Mouse (Mus musculus) heart, postnatal 0 days (tissue): Measurements from ENCODE around the gene Pappa. TPM values are rescaled to one million over a fixed set of nuclear protein-coding genes. Genes with fewer than 3 reads are reported as not detected.

Experiments
- ATAC-seq: fragments of 200-750 bp; cut with Nextera tagmentation; 2 replicates; pipeline ENCODE4 v1.8.0; 2017; ENCODE audit warnings: low read depth, moderate number of reproducible peaks, moderate library complexity; ENCODE audit not compliant: insufficient read depth
- DNase-seq: peaks from one replicate; pipeline ENCODE4 v3.0.0-alpha.2; 2016; ENCODE audit warnings: low spot score
- H3K27ac ChIP-seq: fragments of 300-500 bp; sonication (generic); 2 replicates; pipeline ENCODE4 v1.5.1; 2014; ENCODE audit warnings: low read depth, mild to moderate bottlenecking
- H3K27me3 ChIP-seq: fragments of 300-500 bp; sonication (generic); 2 replicates; pipeline ENCODE4 v1.6.1; 2014; ENCODE audit warnings: low read length, mixed read lengths; ENCODE audit not compliant: control insufficient read depth, insufficient read depth
- H3K36me3 ChIP-seq: fragments of 300-500 bp; sonication (generic); replicated peaks from 2 replicates; pipeline ENCODE4 v1.6.1; 2014; ENCODE audit warnings: low read length, mixed read lengths; ENCODE audit not compliant: control insufficient read depth, insufficient read depth
- H3K4me1 ChIP-seq: fragments of 300-500 bp; sonication (generic); 2 replicates; pipeline ENCODE4 v1.6.1; 2014; ENCODE audit warnings: antibody characterized with exemption; ENCODE audit not compliant: control insufficient read depth, insufficient read depth
- H3K4me2 ChIP-seq: fragments of 300-500 bp; sonication (generic); 2 replicates; pipeline ENCODE4 v1.6.1; 2014; ENCODE audit warnings: low read depth, mild to moderate bottlenecking, low read length, moderate library complexity
- H3K4me3 ChIP-seq: fragments of 300-500 bp; sonication (generic); 2 replicates; pipeline ENCODE4 v1.5.1; 2014; ENCODE audit warnings: low read depth, low read length
- H3K9ac ChIP-seq: fragments of 300-500 bp; sonication (generic); replicated peaks from 2 replicates; pipeline ENCODE4 v1.6.1; 2014; ENCODE audit warnings: low read depth, low read length, mixed read lengths
- H3K9me3 ChIP-seq: fragments of 300-500 bp; sonication (generic); replicated peaks from 2 replicates; pipeline ENCODE4 v1.6.1; 2016; ENCODE audit warnings: low read length; ENCODE audit not compliant: control insufficient read depth
- CTCF ChIP-seq: IDR thresholded peaks from 2 replicates; pipeline ENCODE4 v1.5.1; 2016; ENCODE audit warnings: antibody characterized with exemption, control low read depth, low read depth
- EP300 ChIP-seq: IDR thresholded peaks from 2 replicates; pipeline ENCODE4 v1.6.1; 2016; ENCODE audit warnings: antibody characterized with exemption, low read depth
- WGBS: fragments of 180-500 bp; shearing (Covaris S2); extraction: QIAGEN DNeasy Blood & Tissue Kit; methylation state at CpG from one replicate; pipeline ENCODE4 v1.1.7; 2014; 5-methylcytosine and 5-hydroxymethylcytosine counted together
- polyA plus RNA-seq: library from polyadenylated mRNA; unstranded; fragments of >200 nt; fragmentation: Nextera tagmentation; extraction: Ambion mirVana; gene quantifications from 2 replicates; pipeline ENCODE4 v1.2.1, GENCODE M21; 2015
- total RNA-seq: library from RNA; depleted of rRNA; stranded (reverse); fragments of >200 nt; gene quantifications from 2 replicates; pipeline ENCODE4 v1.2.3, GENCODE M21; 2014; ENCODE audit warnings: low replicate concordance

Gene Pappa
- total and polyA plus RNA-seq, 2 experiments from 2014 or later = 0.14 to 1.9 TPM

GRCm38 (mm10) chr4:65373841-65374240 is 249.9 kb downstream of the Pappa start:
- ATAC-seq (no peak), DNase-seq (no peak)
- 80% methylated on average over 1 of the region's 1 CpGs for WGBS
- H3K4me3 ChIP-seq = no peak overlapping the region
- TF ChIP-seq CTCF (no peak), EP300 (no peak)
- no peak overlapping the region for H3K9ac ChIP-seq
- H3K4me2 ChIP-seq = no peak overlapping the region
- no peaks in the 10 kb centered on the region for H3K9me3 ChIP-seq
- H3K36me3 ChIP-seq = no peaks in the 10 kb centered on the region
- no peaks in the 10 kb centered on the region for H3K4me1 ChIP-seq
- no peak overlapping the region for H3K27ac ChIP-seq
- no peaks in the 10 kb centered on the region for H3K27me3 ChIP-seq

- no peaks in the 10 kb centered on the region for H3K36me3 ChIP-seq
- H3K27ac ChIP-seq = no peak overlapping the region
- no peaks in the 10 kb centered on the region for H3K9me3 ChIP-seq
- H3K4me1 ChIP-seq = no peaks in the 10 kb centered on the region
- ATAC-seq = no peak
- H3K9ac ChIP-seq = no peak overlapping the region
- 84% methylated on average over 2 of the region's 2 CpGs for WGBS
- H3K4me3 ChIP-seq = no peak overlapping the region
- H3K27me3 ChIP-seq = no peaks in the 10 kb centered on the region
- H3K4me2 ChIP-seq = no peak overlapping the region
- TF ChIP-seq CTCF (no peak), EP300 (no peak)
- DNase-seq = no peak
Observed at GRCm38 (mm10) chr4:65376571-65376970, 252.6 kb downstream of the Pappa start.

GRCm38 (mm10) chr4:65379461-65379860 is 255.5 kb downstream of the Pappa start:
- no peaks in the 10 kb centered on the region for H3K27me3 ChIP-seq
- ATAC-seq = no peak
- DNase-seq = no peak
- no peaks in the 10 kb centered on the region for H3K4me1 ChIP-seq
- H3K9ac ChIP-seq = no peak overlapping the region
- no peak for TF ChIP-seq EP300
- TF ChIP-seq CTCF = no peak
- WGBS = 76% methylated on average over 4 of the region's 4 CpGs
- no peak overlapping the region for H3K4me2 ChIP-seq
- H3K27ac ChIP-seq = no peak overlapping the region
- H3K9me3 ChIP-seq = no peaks in the 10 kb centered on the region
- no peaks in the 10 kb centered on the region for H3K36me3 ChIP-seq
- H3K4me3 ChIP-seq = no peak overlapping the region

- Histone ChIP-seq H3K4me3 (no peak overlapping the region), H3K27me3 (no peaks in the 10 kb centered on the region), H3K9me3 (no peaks in the 10 kb centered on the region), H3K36me3 (no peaks in the 10 kb centered on the region), H3K27ac (no peak overlapping the region), H3K4me2 (no peak overlapping the region), H3K4me1 (no peaks in the 10 kb centered on the region), H3K9ac (no peak overlapping the region)
- no peak for TF ChIP-seq CTCF
- WGBS = 82% methylated on average over 4 of the region's 4 CpGs
- no peak for ATAC-seq
- DNase-seq = no peak
Observed at GRCm38 (mm10) chr4:65383070-65383469, 259.1 kb downstream of the Pappa start.

- DNase-seq = no peak
- ATAC-seq = no peak
- 61% methylated on average over 4 of the region's 4 CpGs for WGBS
Observed at GRCm38 (mm10) chr4:65391001-65391400, 267.0 kb downstream of the Pappa start.

GRCm38 (mm10) chr4:65396806-65397205 is 272.8 kb downstream of the Pappa start:
- ATAC-seq (no peak), DNase-seq (no peak)
- Histone ChIP-seq H3K9me3 (no peaks in the 10 kb centered on the region), H3K4me2 (no peak overlapping the region), H3K27ac (no peak overlapping the region), H3K27me3 (no peaks in the 10 kb centered on the region; the same call in 1 of the 2 replicates), H3K4me1 (no peaks in the 10 kb centered on the region), H3K9ac (no peak overlapping the region), H3K4me3 (no peak overlapping the region), H3K36me3 (no peaks in the 10 kb centered on the region)
- no peak for TF ChIP-seq CTCF
- TF ChIP-seq EP300 = no peak
- WGBS = 59% methylated on average over 3 of the region's 3 CpGs

More at GRCm38 (mm10) chr4:65391001-65391400, 267.0 kb downstream of the Pappa start:
- H3K4me1 ChIP-seq = 0 out of 2 replicates have a peak, but pooled peaks cover 4% of the 10 kb centered on the region
- H3K27me3 ChIP-seq = no peaks in the 10 kb centered on the region
- H3K27ac ChIP-seq = no peak overlapping the region
- no peaks in the 10 kb centered on the region for H3K9me3 ChIP-seq
- H3K4me2 ChIP-seq = no peak overlapping the region
- TF ChIP-seq EP300 (no peak), CTCF (no peak)
- no peak overlapping the region for H3K9ac ChIP-seq
- no peak overlapping the region for H3K4me3 ChIP-seq
- H3K36me3 ChIP-seq = no peaks in the 10 kb centered on the region
